Mouse (Mus musculus) kidney, postnatal 10 days (tissue): ENCODE results near the gene Zfhx3.

ENCODE experiments used
- DNase-seq: peaks from one replicate; pipeline ENCODE4 v3.0.0; 2021; ENCODE audit warnings: mixed read lengths

Zfhx3 gene

GRCm38 (mm10) chr8:108595721-108596495 lies 653.5 kb downstream of the Zfhx3 start:
- peak; percentile 63 for DNase-seq

DNA sequence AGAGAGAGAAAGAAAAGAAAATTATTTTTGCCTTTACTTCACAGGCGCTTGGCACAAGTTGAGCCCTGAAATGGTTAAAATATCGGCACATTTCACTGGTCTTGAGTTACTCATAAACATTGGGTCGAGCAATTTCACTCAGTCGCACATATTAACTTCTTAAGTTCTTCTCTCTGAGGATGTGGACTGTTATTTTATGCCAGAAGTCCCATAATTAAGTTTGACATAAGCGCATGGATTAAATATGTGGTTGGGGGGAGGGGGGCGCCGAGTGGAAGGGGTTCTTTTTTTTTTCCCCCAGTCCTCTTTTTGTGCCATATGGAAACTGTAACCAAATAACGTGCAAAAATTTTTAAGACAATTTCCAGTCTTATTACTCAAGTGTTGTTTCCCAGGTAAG lies 656.6 kb downstream of the Zfhx3 start:
- no peak for DNase-seq

GRCm38 (mm10) chr8:108599558-108599957 lies 657.1 kb downstream of the Zfhx3 start:
- DNase-seq, result no peak

GRCm38 (mm10) chr8:108608678-108609077 lies 666.2 kb downstream of the Zfhx3 start:
- peak; percentile 17 for DNase-seq

GRCm38 (mm10) chr8:108609114-108609513 lies 666.7 kb downstream of the Zfhx3 start:
- peak; percentile 26 for DNase-seq

GRCm38 (mm10) chr8:108611141-108611674 lies 668.8 kb downstream of the Zfhx3 start:
- DNase-seq, result no peak

DNA sequence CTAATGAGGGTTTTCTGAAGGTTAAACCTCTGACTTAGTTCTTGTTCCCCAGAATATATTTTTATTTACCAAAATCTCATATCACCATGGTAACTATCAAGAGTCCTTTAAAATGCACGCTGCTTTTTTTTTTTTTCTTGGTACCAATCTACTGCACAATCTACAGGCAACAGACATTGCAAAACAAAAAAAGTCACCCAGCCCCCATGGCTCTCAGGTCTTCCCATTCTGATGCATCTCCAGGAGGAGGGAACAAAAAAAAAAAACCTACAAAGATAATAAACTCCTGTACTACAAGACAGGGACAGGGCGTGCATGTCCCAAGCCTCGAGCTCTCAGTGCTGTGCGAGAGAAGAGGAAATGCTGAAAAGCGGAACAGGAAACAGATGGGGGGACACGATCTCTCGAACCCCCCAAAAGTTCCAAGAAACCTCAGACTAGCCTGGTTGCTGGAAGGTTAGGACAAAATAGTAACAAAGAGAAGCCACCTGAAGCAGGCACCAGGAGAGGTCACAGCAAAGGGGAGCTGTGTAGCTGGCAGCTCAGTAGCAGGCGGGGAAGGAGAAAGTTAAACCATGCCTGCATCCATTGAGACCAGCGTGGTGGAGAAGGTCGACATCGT lies 669.5 kb downstream of the Zfhx3 start:
- peak; percentile 39 for DNase-seq

- peak; percentile 65 for DNase-seq
Observed at GRCm38 (mm10) chr8:108612815-108613214, 670.4 kb downstream of the Zfhx3 start.

GRCm38 (mm10) chr8:108613280-108613679 lies 670.8 kb downstream of the Zfhx3 start:
- DNase-seq, result no peak

GRCm38 (mm10) chr8:108621296-108621695 lies 678.9 kb downstream of the Zfhx3 start:
- DNase-seq, result no peak

GRCm38 (mm10) chr8:108623660-108624059 lies 681.2 kb downstream of the Zfhx3 start:
- DNase-seq, result no peak

- no peak for DNase-seq
Observed at GRCm38 (mm10) chr8:108625571-108626120, 683.2 kb downstream of the Zfhx3 start.

- no peak for DNase-seq
Observed at GRCm38 (mm10) chr8:108631069-108631468, 688.6 kb downstream of the Zfhx3 start.

- DNase-seq, result no peak
Observed at GRCm38 (mm10) chr8:108634282-108634681, 691.8 kb downstream of the Zfhx3 start.

GRCm38 (mm10) chr8:108637887-108638286 lies 695.4 kb downstream of the Zfhx3 start:
- no peak for DNase-seq

DNA sequence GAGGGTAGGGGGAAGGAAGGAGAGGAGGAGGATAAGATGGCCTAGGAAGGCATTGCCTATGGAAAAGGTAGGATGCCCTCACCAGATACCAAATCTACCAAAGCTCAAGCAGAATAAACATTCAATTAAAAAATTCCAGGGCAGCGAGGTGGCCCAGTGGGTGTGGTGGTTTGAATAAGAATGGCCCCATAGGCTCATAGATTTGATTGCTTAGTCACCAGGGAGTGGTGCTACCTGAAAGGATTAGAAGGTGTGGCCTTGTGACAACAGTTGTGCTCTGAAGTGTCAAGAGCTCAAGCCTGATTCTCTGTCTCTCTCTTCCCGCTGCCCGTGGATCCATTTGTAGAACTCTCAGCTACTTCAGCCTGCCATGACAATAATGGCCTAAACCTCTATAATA lies 703.2 kb downstream of the Zfhx3 start:
- no peak for DNase-seq

DNA sequence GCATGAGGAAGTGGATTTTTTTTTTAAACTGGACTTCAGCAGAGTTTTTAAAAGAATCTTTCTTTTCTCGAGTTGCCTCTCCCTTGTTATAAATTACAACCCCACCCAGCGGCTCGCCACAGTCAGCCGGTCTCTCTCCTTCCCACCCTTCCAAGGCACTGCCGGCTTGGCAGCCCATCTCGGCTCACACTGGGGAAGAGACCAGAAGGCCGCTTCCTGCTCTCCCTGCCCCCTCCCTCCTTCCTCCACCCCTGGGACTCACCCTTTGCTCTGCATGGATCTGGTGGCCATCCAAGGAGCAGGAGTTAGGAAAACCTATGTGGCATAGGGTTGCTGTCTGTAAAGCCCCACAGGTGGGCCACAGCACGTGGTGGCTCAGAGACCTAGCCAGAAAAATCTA lies 705.1 kb downstream of the Zfhx3 start:
- peak; percentile 78 for DNase-seq

DNA sequence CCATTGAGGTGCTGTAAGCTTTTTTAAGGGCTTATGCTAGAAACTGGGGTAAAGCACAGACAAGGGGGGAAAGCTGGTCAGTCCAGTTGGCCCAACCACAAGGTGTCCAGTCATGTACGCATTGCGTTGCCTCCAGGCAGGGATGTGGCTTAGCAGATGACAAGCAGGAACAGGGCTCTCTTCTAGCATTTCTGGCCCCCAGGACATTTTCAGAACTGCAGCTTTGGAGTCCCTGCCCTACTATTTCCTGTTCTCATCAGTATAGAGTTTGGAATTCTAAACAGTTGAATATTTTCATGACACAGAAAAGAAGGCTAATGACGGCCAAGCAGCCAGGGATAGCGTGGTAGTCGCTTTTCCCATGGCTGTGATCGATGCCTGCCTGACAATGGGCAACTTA lies 706.5 kb downstream of the Zfhx3 start:
- DNase-seq, result no peak

DNA sequence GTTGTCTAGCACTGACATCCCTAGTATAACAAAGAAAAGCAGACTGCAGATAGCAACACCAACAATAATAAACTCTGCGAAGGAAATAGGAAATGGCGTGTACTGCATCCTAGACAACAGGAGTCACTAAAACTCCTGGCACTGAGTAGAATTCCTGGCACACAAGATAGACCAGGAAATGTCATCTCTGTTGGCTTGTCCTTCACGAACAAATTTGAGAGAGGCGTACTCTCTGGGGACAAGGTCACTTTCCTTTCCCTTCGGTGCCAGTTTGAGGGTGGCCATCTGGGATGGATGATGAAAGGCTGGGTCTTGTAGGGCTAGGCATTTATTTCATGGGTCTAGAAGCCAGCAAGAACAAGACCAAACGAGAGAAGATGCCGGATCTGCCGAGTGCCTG lies 708.4 kb downstream of the Zfhx3 start:
- no peak for DNase-seq

- no peak for DNase-seq
Observed at GRCm38 (mm10) chr8:108661486-108662093, 719.1 kb downstream of the Zfhx3 start.

- no peak for DNase-seq
Observed at GRCm38 (mm10) chr8:108662766-108663165, 720.3 kb downstream of the Zfhx3 start.

- no peak for DNase-seq
Observed at GRCm38 (mm10) chr8:108671939-108672515, 729.6 kb downstream of the Zfhx3 start.

DNA sequence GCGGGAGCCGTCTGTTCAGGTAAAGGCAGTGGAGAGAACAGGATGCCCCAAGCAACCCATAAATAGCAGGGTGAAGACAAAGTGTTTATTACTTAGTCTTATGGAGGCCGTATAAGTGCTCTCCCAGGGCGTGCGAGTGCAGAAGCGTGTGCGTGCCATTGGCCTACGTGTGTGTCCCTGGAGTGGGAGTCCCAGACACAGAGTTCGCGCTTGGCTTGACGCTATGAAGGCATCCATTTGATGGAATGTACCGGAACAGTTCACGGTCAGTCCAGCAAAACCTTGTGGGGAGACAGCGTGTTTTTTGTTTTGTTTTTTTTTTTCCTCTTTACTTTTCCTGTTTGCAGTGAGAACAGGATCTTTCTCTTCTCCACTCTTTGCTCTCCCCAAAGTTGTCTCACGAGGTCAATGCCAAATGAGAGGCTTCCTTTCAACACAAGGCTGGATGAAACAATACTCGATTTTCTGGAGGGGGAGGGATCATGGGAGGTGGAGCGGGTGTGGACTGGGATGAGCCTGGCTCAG lies 732.6 kb downstream of the Zfhx3 start:
- no peak for DNase-seq
